Mouse (Mus musculus) c-Kit-positive CD71-positive TER-119-positive erythroid progenitor cells, embryonic 14.5 days (primary cell): ENCODE data around the gene Pate2.
A peak's percentile ranks its signal among the peaks of the same experiment; 100 is the strongest.
"Not testable (repeated sequence)": the region's sequence is repeated elsewhere in the genome, so short reads cannot be mapped to it uniquely, and the experiment has no call there.

Source experiments
- DNase-seq: peaks from one replicate; pipeline ENCODE4 v3.0.0-alpha.2; 2013; ENCODE audit warnings: low spot score

Gene Pate2

GRCm38 (mm10) chr9:35556494-35557102 is 13.5 kb upstream of the Pate2 start:
- no peak for DNase-seq

GRCm38 (mm10) chr9:35558257-35559008 is 11.7 kb upstream of the Pate2 start, which contains the start of the genes Ddx25 and Pus3:
Gene Ddx25, minus strand, starts transcription at chr9:35558528.
Gene Pus3, plus strand, starts transcription at chr9:35558595.
- no peak for DNase-seq

GRCm38 (mm10) chr9:35559009-35559890 is 10.8 kb upstream of the Pate2 start:
- peak; percentile 72 for DNase-seq

GRCm38 (mm10) chr9:35561076-35561475 is 9.0 kb upstream of the Pate2 start:
- no peak for DNase-seq

- no peak for DNase-seq
Observed at GRCm38 (mm10) chr9:35561583-35561982, 8.5 kb upstream of the Pate2 start.

- no peak for DNase-seq
Observed at GRCm38 (mm10) chr9:35564536-35565240, 5.4 kb upstream of the Pate2 start.

GRCm38 (mm10) chr9:35567995-35568394 is 2.1 kb upstream of the Pate2 start:
- no peak for DNase-seq

- DNase-seq: no peak
Observed at GRCm38 (mm10) chr9:35570663-35571062, 579 bp downstream of the Pate2 start.

- no peak for DNase-seq
Observed at GRCm38 (mm10) chr9:35574416-35574815, 4.3 kb downstream of the Pate2 start.

GRCm38 (mm10) chr9:35587674-35588073 is 17.6 kb downstream of the Pate2 start:
- no peak for DNase-seq

GRCm38 (mm10) chr9:35592903-35593302 is 22.8 kb downstream of the Pate2 start:
- no peak for DNase-seq

GRCm38 (mm10) chr9:35607647-35608405 is 37.7 kb downstream of the Pate2 start:
- no peak for DNase-seq

- no peak for DNase-seq
Observed at GRCm38 (mm10) chr9:35611841-35612240, 41.8 kb downstream of the Pate2 start, which contains the start of gene Pate4. Gene Pate4, minus strand, starts transcription at chr9:35611941.

GRCm38 (mm10) chr9:35614005-35614404 is 43.9 kb downstream of the Pate2 start:
- no peak for DNase-seq

- not testable (repeated sequence) for DNase-seq
Observed at GRCm38 (mm10) chr9:35616784-35617183, 46.7 kb downstream of the Pate2 start.

GRCm38 (mm10) chr9:35632981-35633380 is 62.9 kb downstream of the Pate2 start:
- no peak for DNase-seq

GRCm38 (mm10) chr9:35648102-35648501 is 78.0 kb downstream of the Pate2 start, which contains the start of gene Pate3:
Gene Pate3, minus strand, starts transcription at chr9:35648202.
- DNase-seq: no peak

- no peak for DNase-seq
Observed at GRCm38 (mm10) chr9:35673557-35673956, 103.5 kb downstream of the Pate2 start.

GRCm38 (mm10) chr9:35687013-35687412 is 116.9 kb downstream of the Pate2 start, which contains the start of gene Pate1:
Gene Pate1, minus strand, starts transcription at chr9:35687390.
- no peak for DNase-seq

- no peak for DNase-seq
Observed at GRCm38 (mm10) chr9:35691924-35692323, 121.8 kb downstream of the Pate2 start.

GRCm38 (mm10) chr9:35707265-35707664 is 137.2 kb downstream of the Pate2 start:
- no peak for DNase-seq
